Mouse (Mus musculus) embryonic facial prominence, embryonic 12.5 days (tissue): ENCODE measurements around the gene Flt3. TPM values are rescaled to one million over a fixed set of nuclear protein-coding genes. Genes with fewer than 3 reads are reported as not detected.

Experiments
- ATAC-seq: fragments of 200-750 bp; cut with Nextera tagmentation; 2 replicates; pipeline ENCODE4 v1.8.0; 2017; ENCODE audit not compliant: insufficient number of reproducible peaks, insufficient read depth, low FRiP score, low TSS enrichment
- H3K27ac ChIP-seq: fragments of 300-500 bp; sonication (generic); 2 replicates; pipeline ENCODE4 v1.5.1; 2016; ENCODE audit warnings: mild to moderate bottlenecking
- H3K27me3 ChIP-seq: fragments of 300-500 bp; sonication (generic); 2 replicates; pipeline ENCODE4 v1.6.1; 2016; ENCODE audit warnings: mild to moderate bottlenecking, moderate library complexity
- H3K36me3 ChIP-seq: fragments of 300-500 bp; sonication (generic); 2 replicates; pipeline ENCODE4 v1.6.1; 2016; ENCODE audit warnings: mild to moderate bottlenecking
- H3K4me1 ChIP-seq: fragments of 300-500 bp; sonication (generic); 2 replicates; pipeline ENCODE4 v1.6.1; 2016
- H3K4me2 ChIP-seq: fragments of 300-500 bp; sonication (generic); replicated peaks from 2 replicates; pipeline ENCODE4 v1.6.1; 2016; ENCODE audit warnings: mild to moderate bottlenecking, moderate library complexity
- H3K4me3 ChIP-seq: fragments of 300-500 bp; sonication (generic); 2 replicates; pipeline ENCODE4 v1.5.1; 2016; ENCODE audit warnings: mild to moderate bottlenecking
- H3K9ac ChIP-seq: fragments of 300-500 bp; sonication (generic); 2 replicates; pipeline ENCODE4 v1.6.1; 2016; ENCODE audit warnings: mild to moderate bottlenecking, moderate library complexity
- H3K9me3 ChIP-seq: fragments of 300-500 bp; sonication (generic); 2 replicates; pipeline ENCODE4 v1.6.1; 2016; ENCODE audit warnings: mild to moderate bottlenecking, moderate library complexity
- whole genome bisulfite sequencing: fragments of 180-500 bp; shearing (Covaris S2); methylation state at CpG from one replicate; pipeline ENCODE4 v1.1.7; 2016; 5-methylcytosine and 5-hydroxymethylcytosine counted together
- polyA plus RNA-seq: library from polyadenylated mRNA; unstranded; fragments of >200 nt; fragmentation: Nextera tagmentation; extraction: Ambion mirVana; gene quantifications from 2 replicates; pipeline ENCODE4 v1.2.1, GENCODE M21; 2016

Gene Flt3
- polyA plus RNA-seq, result 0.37 TPM in 2 replicates

DNA sequence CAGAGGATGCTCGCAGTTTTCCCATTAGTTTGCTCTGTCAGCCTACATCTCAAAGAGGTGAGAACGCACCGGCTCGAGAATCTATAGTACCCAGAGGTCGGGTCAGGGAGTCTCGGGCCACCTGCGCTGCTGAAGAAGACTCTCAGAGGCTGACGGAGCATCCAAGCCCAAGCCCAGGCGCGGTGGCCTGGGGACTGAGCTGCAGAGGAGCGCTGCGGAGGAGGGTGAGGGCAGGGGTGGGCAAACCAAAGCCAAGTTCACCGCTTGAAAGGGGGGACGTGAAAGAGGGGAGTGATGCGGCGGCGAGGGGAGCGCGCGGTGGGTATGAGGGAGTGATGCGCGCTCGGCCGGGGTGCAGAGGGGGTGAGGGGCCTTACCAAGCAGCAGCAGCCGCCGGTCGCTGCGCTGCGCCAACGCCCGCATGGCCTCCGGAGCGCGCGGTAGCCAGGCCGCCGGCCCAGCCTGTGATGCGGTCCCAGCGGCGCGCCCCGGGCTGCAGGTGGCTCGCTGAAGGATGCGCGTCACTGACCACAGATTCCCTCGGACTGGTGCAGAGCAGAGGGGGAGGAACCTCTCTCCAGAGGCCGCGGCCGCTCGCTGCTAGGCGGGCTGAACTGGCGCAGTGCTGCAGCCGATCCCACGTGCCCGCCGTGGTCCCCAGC lies at the start of gene Flt3:
TSS of gene Flt3 (minus strand) at position 647 of the 662 bp plus-strand sequence.
- peak within 1 kb of the TSS; percentile 42 for H3K4me3 ChIP-seq
- peak; percentile 72 for ATAC-seq

DNA sequence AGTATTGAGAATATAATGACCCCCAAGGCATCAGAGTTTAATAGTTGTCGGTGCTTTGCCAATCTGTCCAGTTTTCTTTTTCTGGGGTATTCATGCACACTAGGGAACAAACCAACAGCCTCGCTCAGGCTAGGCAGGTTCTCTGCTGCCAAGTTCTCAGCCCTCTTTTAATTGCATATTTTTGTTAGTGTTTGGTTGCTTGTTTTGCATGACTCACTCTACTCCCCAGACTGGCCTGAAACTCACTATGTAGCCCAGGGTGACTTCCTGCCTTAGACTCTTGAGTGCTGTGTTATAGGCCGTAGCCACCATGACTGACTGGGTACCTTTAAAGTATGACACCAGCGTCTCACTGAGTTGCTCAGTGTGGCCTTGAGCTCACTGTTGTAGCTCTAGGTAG lies 48.6 kb upstream of the Flt3 start:
- Histone ChIP-seq H3K9ac (no peak overlapping the region), H3K36me3 (peaks cover 15% of the 10 kb centered on the region), H3K4me3 (no peak overlapping the region), H3K9me3 (no peaks in the 10 kb centered on the region), H3K27ac (no peak overlapping the region), H3K4me2 (no peak overlapping the region), H3K27me3 (no peaks in the 10 kb centered on the region), H3K4me1 (peaks cover 8% of the 10 kb centered on the region; the same call in 1 of the 2 replicates)
- ATAC-seq, result no peak
- WGBS, result 80% methylated on average over 4 of the region's 4 CpGs

More for the DNA sequence above, at the start of gene Flt3:
- Histone ChIP-seq H3K4me2 (peak within 1 kb of the TSS; percentile 77), H3K4me1 (0 out of 2 replicates have a peak, but pooled peaks cover 8% of the 10 kb centered on the region), H3K36me3 (no peaks in the 10 kb centered on the region), H3K9me3 (no peaks in the 10 kb centered on the region), H3K27me3 (peaks cover 50% of the 10 kb centered on the region), H3K27ac (no peak within 1 kb of the TSS), H3K9ac (0 out of 2 replicates have a peak within 1 kb of the TSS, but pooled peaks have one; percentile 30)
- WGBS, result 1% methylated on average over 56 of the region's 56 CpGs

- Histone ChIP-seq H3K9me3 (no peaks in the 10 kb centered on the region), H3K27me3 (no peaks in the 10 kb centered on the region), H3K27ac (no peak overlapping the region), H3K4me1 (peaks cover 8% of the 10 kb centered on the region; the same call in 1 of the 2 replicates), H3K4me2 (no peak overlapping the region), H3K36me3 (peaks cover 15% of the 10 kb centered on the region), H3K4me3 (no peak overlapping the region), H3K9ac (no peak overlapping the region)
- ATAC-seq, result no peak
- 55% methylated on average over 4 of the region's 4 CpGs for WGBS
Measured at GRCm38 (mm10) chr5:147448526-147448925, 48.2 kb upstream of the Flt3 start.

- no peak overlapping the region for H3K9ac ChIP-seq
- H3K36me3 ChIP-seq, result no peaks in the 10 kb centered on the region
- H3K27me3 ChIP-seq, result no peaks in the 10 kb centered on the region
- H3K4me1 ChIP-seq, result peaks cover 8% of the 10 kb centered on the region; the same call in 1 of the 2 replicates
- H3K9me3 ChIP-seq, result no peaks in the 10 kb centered on the region
- no peak overlapping the region for H3K27ac ChIP-seq
- no peak for ATAC-seq
- H3K4me3 ChIP-seq, result no peak overlapping the region
- H3K4me2 ChIP-seq, result no peak overlapping the region
- WGBS, result 58% methylated on average over 4 of the region's 4 CpGs
Measured at GRCm38 (mm10) chr5:147445252-147445651, 45.0 kb upstream of the Flt3 start.

- Histone ChIP-seq H3K4me3 (no peak overlapping the region), H3K4me2 (no peak overlapping the region), H3K27ac (no peak overlapping the region), H3K9me3 (no peaks in the 10 kb centered on the region), H3K4me1 (peaks cover 8% of the 10 kb centered on the region; the same call in 1 of the 2 replicates), H3K27me3 (no peaks in the 10 kb centered on the region), H3K36me3 (no peaks in the 10 kb centered on the region), H3K9ac (no peak overlapping the region)
- no peak for ATAC-seq
- WGBS, result 99% methylated on average over 2 of the region's 2 CpGs
Measured at GRCm38 (mm10) chr5:147444757-147445156, 44.5 kb upstream of the Flt3 start.

DNA sequence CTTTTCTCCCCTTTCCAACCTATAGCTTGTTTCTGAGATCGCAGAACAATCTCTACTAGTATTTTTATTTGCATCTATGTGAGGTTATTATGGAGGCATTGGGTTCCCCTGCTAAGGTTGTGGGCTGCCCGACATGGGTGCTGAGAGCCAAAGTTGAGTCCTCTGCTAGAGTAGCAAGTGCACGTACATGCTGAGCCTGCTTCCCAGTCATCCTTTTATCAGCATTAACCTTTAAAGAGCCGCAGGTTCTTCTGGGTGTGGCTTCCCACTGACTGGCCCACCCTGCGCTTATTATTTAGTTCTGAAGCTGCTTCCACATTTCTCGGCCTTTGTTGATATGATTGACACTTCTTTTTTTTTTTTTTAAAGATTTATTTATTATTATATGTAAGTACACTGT lies 44.0 kb upstream of the Flt3 start:
- Histone ChIP-seq H3K9me3 (no peaks in the 10 kb centered on the region), H3K27ac (no peak overlapping the region), H3K4me1 (peaks cover 6% of the 10 kb centered on the region; the same call in 1 of the 2 replicates), H3K27me3 (no peaks in the 10 kb centered on the region), H3K4me2 (no peak overlapping the region), H3K4me3 (no peak overlapping the region), H3K36me3 (no peaks in the 10 kb centered on the region), H3K9ac (no peak overlapping the region)
- WGBS, result 86% methylated on average over 6 of the region's 6 CpGs
- ATAC-seq, result no peak

DNA sequence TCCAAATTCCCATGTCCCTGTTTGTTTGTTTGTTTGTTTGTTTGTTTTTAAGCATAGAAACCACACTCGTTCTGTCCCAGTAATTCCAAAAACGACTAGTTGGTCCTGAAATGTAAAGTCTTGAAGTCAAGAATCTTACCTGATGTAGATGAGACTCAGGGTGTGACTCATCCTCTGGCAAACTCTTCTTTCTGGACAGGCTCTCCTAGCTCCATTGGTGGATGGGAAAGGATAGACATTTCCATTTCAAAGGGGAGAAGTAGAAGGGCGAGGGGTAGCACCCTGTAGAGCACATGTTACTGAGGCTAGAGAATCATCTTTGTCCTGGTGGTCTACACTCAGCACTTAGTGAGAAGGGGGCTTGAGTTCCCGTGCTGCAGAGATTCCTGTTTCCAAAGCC lies 42.5 kb upstream of the Flt3 start:
- Histone ChIP-seq H3K9me3 (no peaks in the 10 kb centered on the region), H3K4me1 (peaks cover 7% of the 10 kb centered on the region; the same call in 1 of the 2 replicates), H3K4me3 (no peak overlapping the region), H3K27ac (no peak overlapping the region), H3K4me2 (no peak overlapping the region), H3K36me3 (no peaks in the 10 kb centered on the region), H3K27me3 (no peaks in the 10 kb centered on the region), H3K9ac (no peak overlapping the region)
- WGBS, result 79% methylated on average over 4 of the region's 4 CpGs
- no peak for ATAC-seq

- ATAC-seq, result no peak
- Histone ChIP-seq H3K9ac (no peak overlapping the region), H3K27me3 (no peaks in the 10 kb centered on the region), H3K4me2 (no peak overlapping the region), H3K36me3 (no peaks in the 10 kb centered on the region), H3K4me3 (no peak overlapping the region), H3K4me1 (peaks cover 12% of the 10 kb centered on the region; the same call in 1 of the 2 replicates), H3K27ac (no peak overlapping the region), H3K9me3 (no peaks in the 10 kb centered on the region)
- WGBS, result 90% methylated on average over 1 of the region's 1 CpGs
Measured at GRCm38 (mm10) chr5:147441979-147442378, 41.7 kb upstream of the Flt3 start.

DNA sequence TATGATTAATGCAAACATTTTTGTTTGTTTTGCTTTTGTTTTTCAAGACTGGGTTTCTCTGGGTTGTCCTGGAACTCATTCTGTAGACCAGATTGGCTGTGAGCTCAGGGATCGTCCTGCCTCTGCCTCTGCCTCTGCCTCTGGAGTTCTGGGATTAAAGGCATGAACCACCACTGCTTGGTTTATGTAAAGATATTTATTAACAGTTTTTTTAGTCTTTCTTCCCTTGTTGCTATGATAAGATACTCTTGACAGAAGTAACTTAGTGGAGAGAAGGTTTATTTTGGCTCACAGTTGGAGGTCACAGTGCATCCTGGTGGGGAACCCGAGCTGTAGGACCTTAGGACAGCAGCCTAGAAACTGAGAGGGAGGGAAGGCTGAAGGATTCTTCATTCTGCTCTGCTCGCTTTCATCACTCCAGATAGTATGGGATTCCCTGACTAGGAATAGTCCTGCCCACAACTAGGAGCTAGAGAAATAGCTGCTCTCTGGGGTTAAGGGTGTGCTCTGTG lies 40.8 kb upstream of the Flt3 start:
- H3K9me3 ChIP-seq, result no peaks in the 10 kb centered on the region
- no peak overlapping the region for H3K9ac ChIP-seq
- 75% methylated on average over 3 of the region's 3 CpGs for WGBS
- H3K27me3 ChIP-seq, result no peaks in the 10 kb centered on the region
- no peaks in the 10 kb centered on the region for H3K36me3 ChIP-seq
- peaks cover 12% of the 10 kb centered on the region; the same call in 1 of the 2 replicates for H3K4me1 ChIP-seq
- no peak overlapping the region for H3K27ac ChIP-seq
- H3K4me3 ChIP-seq, result no peak overlapping the region
- no peak overlapping the region for H3K4me2 ChIP-seq
- ATAC-seq, result no peak

DNA sequence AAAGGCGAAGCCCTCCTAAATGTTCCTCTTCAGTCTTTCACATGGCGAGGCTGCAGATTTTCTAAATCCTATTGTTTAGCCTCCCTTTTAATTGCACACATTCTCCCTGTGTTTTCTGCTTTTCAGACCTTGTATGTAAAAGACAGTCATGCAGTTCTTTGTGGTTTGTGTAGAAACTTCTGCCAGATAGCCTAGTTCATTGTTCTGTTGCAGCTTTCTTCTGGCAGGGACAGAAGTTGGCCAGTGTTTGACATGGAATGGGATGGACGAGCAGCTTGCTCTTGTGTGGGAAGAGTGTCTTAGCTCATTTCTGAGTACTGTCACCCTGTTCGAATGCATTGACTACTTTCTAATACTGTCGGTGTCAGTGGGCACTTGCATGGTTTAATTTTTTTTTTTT lies 36.2 kb upstream of the Flt3 start:
- ATAC-seq, result no peak
- WGBS, result 80% methylated on average over 5 of the region's 5 CpGs

DNA sequence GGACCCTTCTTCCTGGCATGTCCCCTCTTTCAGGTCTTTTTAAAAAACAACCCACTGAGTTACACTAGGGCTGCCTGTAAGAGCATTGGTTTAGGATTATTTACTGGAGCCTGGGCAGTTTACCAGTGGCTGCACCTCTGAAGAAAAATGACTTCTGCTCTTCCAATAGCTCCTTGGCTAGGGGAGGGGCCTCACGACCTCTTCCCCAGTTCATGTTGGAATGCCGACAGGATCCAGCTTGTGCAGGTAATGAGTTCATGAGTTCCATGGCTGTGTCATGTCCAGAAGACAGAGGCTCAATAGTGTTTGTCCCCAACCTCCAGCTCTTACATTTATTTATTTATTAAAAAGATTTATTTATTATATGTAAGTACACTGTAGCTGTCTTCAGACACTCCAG lies 35.5 kb upstream of the Flt3 start:
- ATAC-seq, result no peak
- Histone ChIP-seq H3K4me2 (no peak overlapping the region), H3K9ac (no peak overlapping the region), H3K36me3 (0 out of 2 replicates have a peak, but pooled peaks cover 6% of the 10 kb centered on the region), H3K9me3 (no peaks in the 10 kb centered on the region), H3K27ac (no peak overlapping the region), H3K4me1 (peaks cover 35% of the 10 kb centered on the region), H3K27me3 (no peaks in the 10 kb centered on the region), H3K4me3 (no peak overlapping the region)
- WGBS, result 69% methylated on average over 2 of the region's 2 CpGs

More for the DNA sequence above, 36.2 kb upstream of the Flt3 start:
- Histone ChIP-seq H3K27me3 (no peaks in the 10 kb centered on the region), H3K9ac (no peak overlapping the region), H3K36me3 (0 out of 2 replicates have a peak, but pooled peaks cover 6% of the 10 kb centered on the region), H3K4me2 (no peak overlapping the region), H3K4me3 (no peak overlapping the region), H3K4me1 (peaks cover 35% of the 10 kb centered on the region), H3K27ac (no peak overlapping the region), H3K9me3 (no peaks in the 10 kb centered on the region)

DNA sequence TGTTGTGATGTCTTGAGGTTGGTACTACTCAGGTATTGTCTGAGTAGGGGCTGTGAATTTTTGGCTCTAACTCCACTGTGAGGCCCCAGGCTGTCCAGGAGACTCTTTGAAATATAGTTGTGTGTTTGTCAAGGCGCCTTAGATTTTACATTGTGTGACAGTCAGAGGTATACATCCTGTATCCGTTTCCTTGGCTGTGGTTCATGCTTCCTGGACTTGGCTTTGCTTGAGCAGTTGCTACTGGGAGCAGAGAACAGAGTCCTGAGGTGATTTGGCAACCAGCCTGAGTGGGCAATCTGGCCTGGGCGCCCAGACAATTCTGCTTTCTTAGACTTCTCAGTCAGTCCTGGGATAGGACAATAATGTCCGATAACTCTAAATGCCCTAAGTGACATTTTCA lies 34.9 kb upstream of the Flt3 start:
- 72% methylated on average over 4 of the region's 4 CpGs for WGBS
- Histone ChIP-seq H3K4me1 (peaks cover 35% of the 10 kb centered on the region), H3K27ac (no peak overlapping the region), H3K4me3 (no peak overlapping the region), H3K27me3 (no peaks in the 10 kb centered on the region), H3K9ac (no peak overlapping the region), H3K9me3 (no peaks in the 10 kb centered on the region), H3K4me2 (no peak overlapping the region), H3K36me3 (0 out of 2 replicates have a peak, but pooled peaks cover 6% of the 10 kb centered on the region)
- no peak for ATAC-seq
